Mouse (Mus musculus): ENCODE data around the gene Trpm8. TPM values are rescaled to one million over a fixed set of nuclear protein-coding genes. Genes with fewer than 3 reads are reported as not detected.

Trpm8 gene
- polyA plus RNA-seq, 1 experiment from 2014 or later, result 0.07 TPM

DNA sequence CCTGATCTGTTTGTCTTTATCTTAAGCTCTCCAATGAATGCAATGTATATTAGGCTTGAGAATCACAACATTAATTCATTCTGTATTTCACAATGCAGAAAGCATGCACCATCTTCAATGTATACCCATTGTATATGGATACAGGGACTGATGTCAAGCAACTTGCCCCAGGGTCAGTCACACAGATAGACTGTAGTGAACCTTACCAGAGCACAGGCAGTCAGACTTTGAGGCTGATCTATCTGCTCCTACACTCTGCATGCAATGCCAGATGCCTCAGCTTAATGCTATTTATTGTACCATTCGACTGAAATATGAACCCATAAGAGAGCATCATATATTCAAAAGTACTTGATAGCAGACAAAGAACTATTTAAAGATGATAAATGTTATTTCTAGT, 13.1 kb downstream of the Trpm8 start:
- Histone ChIP-seq H3K36me3 (no peaks in the 10 kb centered on the region), H3K27me3 (no peaks in the 10 kb centered on the region), H3K4me2 (no peak overlapping the region), H3K4me1 (replicated peaks) (no peaks in the 10 kb centered on the region), H3K27ac (replicated peaks) (no peak overlapping the region), H3K9me3 (peaks cover 67% of the 10 kb centered on the region), H3K4me3 (no peak overlapping the region), H3K9ac (no peak overlapping the region)
- WGBS, result 65% methylated on average over 1 of the region's 1 CpGs
- ATAC-seq (ENCODE audit: low read depth), result no peak

DNA sequence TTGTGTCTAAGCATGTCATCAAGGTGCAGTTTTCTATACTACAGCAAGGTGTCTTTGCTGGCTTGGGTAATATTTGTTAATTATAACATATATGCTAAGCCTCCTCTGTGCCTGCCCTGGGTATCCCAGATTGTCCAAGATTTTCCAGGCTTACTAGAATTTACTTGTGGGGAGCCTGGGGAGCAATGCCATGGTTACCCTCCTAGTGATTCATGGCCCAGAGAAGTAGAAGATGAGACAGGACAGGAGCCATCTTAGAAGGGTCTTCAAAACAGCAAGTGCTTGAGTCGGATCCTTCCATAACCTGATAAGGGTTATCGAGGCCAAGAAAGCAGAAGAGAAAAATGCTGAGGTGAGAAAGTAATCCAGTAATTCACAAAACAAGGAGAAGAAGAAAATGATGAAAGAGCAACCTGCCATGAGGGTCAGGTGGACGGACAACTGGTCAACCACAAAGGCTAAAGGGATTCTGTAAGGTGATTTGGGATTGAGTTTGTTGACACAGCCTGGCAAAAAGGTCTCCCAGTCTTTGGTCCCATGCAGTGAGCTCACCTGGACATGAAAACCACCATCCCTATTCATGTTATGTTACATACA, 14.0 kb downstream of the Trpm8 start:
- ATAC-seq (ENCODE audit: low read depth), result no peak
- no peak overlapping the region for H3K4me3 ChIP-seq
- no peaks in the 10 kb centered on the region for H3K27me3 ChIP-seq
- H3K36me3 ChIP-seq, result no peaks in the 10 kb centered on the region
- H3K4me1 ChIP-seq (replicated peaks), result no peaks in the 10 kb centered on the region
- 64% methylated on average over 3 of the region's 3 CpGs for WGBS
- H3K27ac ChIP-seq (replicated peaks), result no peak overlapping the region
- no peak overlapping the region for H3K4me2 ChIP-seq
- peaks cover 67% of the 10 kb centered on the region for H3K9me3 ChIP-seq
- H3K9ac ChIP-seq, result no peak overlapping the region

DNA sequence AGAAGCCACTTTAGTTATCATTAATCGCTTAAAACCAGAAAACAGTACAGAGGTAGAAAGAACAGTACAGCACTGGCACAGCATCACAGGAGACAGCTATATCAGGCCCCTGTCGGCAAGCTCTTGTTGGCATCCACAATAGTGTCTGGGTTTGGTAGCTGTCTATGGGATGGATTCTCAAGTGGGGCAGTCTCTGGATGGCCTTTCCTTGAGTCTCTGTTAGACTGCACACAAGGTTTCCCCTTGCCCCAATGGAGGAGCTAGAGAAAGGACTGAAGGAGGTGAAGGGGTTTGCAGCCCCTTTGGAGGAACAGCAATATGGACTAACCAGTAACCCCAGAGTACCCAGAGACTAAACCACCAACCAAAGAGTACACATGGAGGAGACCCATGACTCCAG, 14.6 kb downstream of the Trpm8 start:
- Histone ChIP-seq H3K4me2 (no peak overlapping the region), H3K27me3 (no peaks in the 10 kb centered on the region), H3K36me3 (no peaks in the 10 kb centered on the region), H3K27ac (replicated peaks) (no peak overlapping the region), H3K9me3 (peaks cover 66% of the 10 kb centered on the region), H3K9ac (no peak overlapping the region), H3K4me1 (replicated peaks) (no peaks in the 10 kb centered on the region), H3K4me3 (no peak overlapping the region)
- 53% methylated on average over 2 of the region's 2 CpGs for whole genome bisulfite sequencing
- no peak for ATAC-seq (ENCODE audit: low read depth)

DNA sequence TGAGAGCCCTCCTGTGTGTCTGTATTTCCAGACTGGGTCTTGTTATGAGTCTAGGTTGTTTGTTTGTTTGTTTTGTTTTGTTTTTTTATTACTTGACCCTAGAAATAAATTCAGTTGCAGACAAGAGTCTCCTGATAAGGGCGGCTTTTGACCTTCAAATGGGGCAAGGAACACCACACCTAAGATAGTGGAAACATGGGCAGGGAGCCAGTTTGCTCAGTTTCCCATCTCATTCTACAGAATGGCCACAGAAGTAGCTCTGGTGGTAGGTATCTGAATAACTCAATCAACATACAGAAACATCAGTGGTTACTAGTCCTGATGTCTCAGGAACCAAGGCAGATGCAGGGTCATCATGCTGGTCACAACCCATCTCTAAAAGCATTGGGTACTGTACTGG, 17.2 kb downstream of the Trpm8 start:
- no peak overlapping the region for H3K9ac ChIP-seq
- H3K27ac ChIP-seq (replicated peaks), result no peak overlapping the region
- ATAC-seq (ENCODE audit: low read depth), result no peak
- WGBS, result 13% methylated on average over 1 of the region's 1 CpGs
- no peaks in the 10 kb centered on the region for H3K27me3 ChIP-seq
- no peaks in the 10 kb centered on the region for H3K4me1 ChIP-seq (replicated peaks)
- H3K9me3 ChIP-seq, result peaks cover 68% of the 10 kb centered on the region
- no peak overlapping the region for H3K4me2 ChIP-seq
- no peak overlapping the region for H3K4me3 ChIP-seq
- H3K36me3 ChIP-seq, result no peaks in the 10 kb centered on the region

DNA sequence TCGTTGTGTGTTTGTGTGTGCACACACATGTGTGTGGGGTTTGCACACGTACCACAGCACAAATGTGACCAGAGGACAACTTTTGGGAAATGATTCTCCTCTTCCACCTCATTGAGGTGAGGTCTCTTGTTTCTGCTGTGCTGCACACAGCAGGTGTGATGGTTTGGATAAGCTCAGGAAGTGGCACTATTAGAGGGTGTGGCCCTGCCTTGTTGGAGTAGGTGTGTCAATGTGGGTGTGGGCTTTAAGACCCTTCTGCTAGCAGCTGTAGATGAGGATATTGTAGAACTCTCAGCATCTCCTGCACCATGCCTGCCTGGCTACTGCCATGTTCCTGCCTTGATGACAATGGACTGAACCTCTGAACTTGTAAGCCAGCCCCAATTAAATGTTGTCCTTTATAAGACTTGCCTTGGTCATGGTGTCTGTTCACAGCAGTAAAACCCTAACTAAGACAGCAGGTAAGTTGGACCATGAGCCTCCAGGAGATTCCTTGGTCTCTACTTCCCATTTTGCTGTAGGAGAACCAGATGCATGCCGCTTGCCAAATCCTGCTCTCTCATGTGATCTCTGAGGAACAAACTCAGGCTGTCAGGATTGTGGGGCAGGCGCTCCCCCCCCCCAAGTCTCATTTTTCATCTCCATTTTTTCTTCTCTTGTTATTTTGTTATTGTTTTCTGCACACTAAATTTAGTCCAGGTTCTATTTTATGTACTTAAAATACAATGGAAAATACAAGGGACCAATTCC, 18.9 kb downstream of the Trpm8 start:
- ATAC-seq (ENCODE audit: low read depth), result no peak
- 76% methylated on average over 4 of the region's 4 CpGs for WGBS
- Histone ChIP-seq H3K27ac (replicated peaks) (no peak overlapping the region), H3K4me2 (no peak overlapping the region), H3K4me3 (no peak overlapping the region), H3K27me3 (no peaks in the 10 kb centered on the region), H3K9me3 (peaks cover 71% of the 10 kb centered on the region), H3K36me3 (no peaks in the 10 kb centered on the region), H3K9ac (no peak overlapping the region), H3K4me1 (replicated peaks) (no peaks in the 10 kb centered on the region)

GRCm38 (mm10) chr1:88297480-88298258, 20.2 kb downstream of the Trpm8 start:
- no peaks in the 10 kb centered on the region for H3K4me1 ChIP-seq (replicated peaks)
- H3K27ac ChIP-seq (replicated peaks), result no peak overlapping the region
- H3K36me3 ChIP-seq, result no peaks in the 10 kb centered on the region
- H3K4me3 ChIP-seq, result no peak overlapping the region
- H3K9ac ChIP-seq, result no peak overlapping the region
- WGBS, result 68% methylated on average over 7 of the region's 7 CpGs
- ATAC-seq (ENCODE audit: low read depth), result no peak
- peaks cover 74% of the 10 kb centered on the region for H3K9me3 ChIP-seq
- no peaks in the 10 kb centered on the region for H3K27me3 ChIP-seq
- H3K4me2 ChIP-seq, result no peak overlapping the region

- Histone ChIP-seq H3K4me2 (no peak overlapping the region), H3K9ac (no peak overlapping the region), H3K27ac (replicated peaks) (no peak overlapping the region), H3K4me3 (no peak overlapping the region), H3K4me1 (replicated peaks) (no peaks in the 10 kb centered on the region), H3K36me3 (no peaks in the 10 kb centered on the region), H3K27me3 (no peaks in the 10 kb centered on the region), H3K9me3 (peaks cover 83% of the 10 kb centered on the region)
- no peak for ATAC-seq (ENCODE audit: low read depth)
- 59% methylated on average over 4 of the region's 4 CpGs for WGBS
Measured at GRCm38 (mm10) chr1:88298686-88299528, 21.4 kb downstream of the Trpm8 start.

DNA sequence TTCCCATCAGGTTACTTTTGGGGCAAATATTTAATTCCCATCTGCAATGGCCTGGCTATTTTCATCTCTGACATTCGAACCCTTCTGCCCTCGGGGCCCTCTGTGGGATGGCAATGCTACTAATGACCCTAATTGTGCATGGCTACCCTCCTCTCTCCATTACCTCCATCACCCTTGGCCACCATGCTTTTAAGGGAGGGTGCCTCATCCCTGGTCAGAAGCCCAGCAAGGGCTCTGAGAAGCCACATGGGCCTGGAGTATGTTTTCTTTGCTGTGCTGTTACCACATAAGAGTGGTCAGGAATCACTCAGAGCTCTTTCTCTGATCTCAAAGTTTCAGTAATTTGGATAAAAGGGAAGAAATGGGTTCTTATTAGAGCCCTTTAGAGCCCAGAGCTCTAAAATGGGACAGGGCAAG, 22.1 kb downstream of the Trpm8 start:
- WGBS, result 81% methylated on average over 2 of the region's 2 CpGs

GRCm38 (mm10) chr1:88300301-88301050, 23.0 kb downstream of the Trpm8 start:
- Histone ChIP-seq H3K4me2 (no peak overlapping the region), H3K4me1 (replicated peaks) (no peaks in the 10 kb centered on the region), H3K9ac (no peak overlapping the region), H3K36me3 (no peaks in the 10 kb centered on the region), H3K9me3 (peaks cover 87% of the 10 kb centered on the region), H3K27ac (replicated peaks) (no peak overlapping the region), H3K27me3 (no peaks in the 10 kb centered on the region), H3K4me3 (no peak overlapping the region)
- WGBS, result 44% methylated on average over 5 of the region's 5 CpGs
- ATAC-seq (ENCODE audit: low read depth), result no peak

More for the DNA sequence above, 22.1 kb downstream of the Trpm8 start:
- Histone ChIP-seq H3K4me1 (replicated peaks) (no peaks in the 10 kb centered on the region), H3K27ac (replicated peaks) (no peak overlapping the region), H3K9me3 (peaks cover 86% of the 10 kb centered on the region), H3K27me3 (no peaks in the 10 kb centered on the region), H3K4me2 (no peak overlapping the region), H3K9ac (no peak overlapping the region), H3K4me3 (no peak overlapping the region), H3K36me3 (no peaks in the 10 kb centered on the region)
- ATAC-seq (ENCODE audit: low read depth), result no peak

- no peak overlapping the region for H3K4me3 ChIP-seq
- peaks cover 86% of the 10 kb centered on the region for H3K9me3 ChIP-seq
- no peaks in the 10 kb centered on the region for H3K36me3 ChIP-seq
- no peaks in the 10 kb centered on the region for H3K4me1 ChIP-seq (replicated peaks)
- H3K27me3 ChIP-seq, result no peaks in the 10 kb centered on the region
- no peak overlapping the region for H3K27ac ChIP-seq (replicated peaks)
- H3K4me2 ChIP-seq, result no peak overlapping the region
- WGBS, result 71% methylated on average over 9 of the region's 9 CpGs
- peak; percentile 16; the same call in 1 of the 2 replicates for ATAC-seq (ENCODE audit: low read depth)
- H3K9ac ChIP-seq, result no peak overlapping the region
Measured at GRCm38 (mm10) chr1:88301121-88302014, 23.9 kb downstream of the Trpm8 start.

Measured in neural tube, embryonic 13.5 days (tissue).